Mouse (Mus musculus) right cerebral cortex, postnatal 25 days (tissue): ENCODE data around the gene Supv3l1.

Source experiments
- DNase-seq: peaks from one replicate; pipeline ENCODE4 v3.0.0; 2022

Gene Supv3l1

DNA sequence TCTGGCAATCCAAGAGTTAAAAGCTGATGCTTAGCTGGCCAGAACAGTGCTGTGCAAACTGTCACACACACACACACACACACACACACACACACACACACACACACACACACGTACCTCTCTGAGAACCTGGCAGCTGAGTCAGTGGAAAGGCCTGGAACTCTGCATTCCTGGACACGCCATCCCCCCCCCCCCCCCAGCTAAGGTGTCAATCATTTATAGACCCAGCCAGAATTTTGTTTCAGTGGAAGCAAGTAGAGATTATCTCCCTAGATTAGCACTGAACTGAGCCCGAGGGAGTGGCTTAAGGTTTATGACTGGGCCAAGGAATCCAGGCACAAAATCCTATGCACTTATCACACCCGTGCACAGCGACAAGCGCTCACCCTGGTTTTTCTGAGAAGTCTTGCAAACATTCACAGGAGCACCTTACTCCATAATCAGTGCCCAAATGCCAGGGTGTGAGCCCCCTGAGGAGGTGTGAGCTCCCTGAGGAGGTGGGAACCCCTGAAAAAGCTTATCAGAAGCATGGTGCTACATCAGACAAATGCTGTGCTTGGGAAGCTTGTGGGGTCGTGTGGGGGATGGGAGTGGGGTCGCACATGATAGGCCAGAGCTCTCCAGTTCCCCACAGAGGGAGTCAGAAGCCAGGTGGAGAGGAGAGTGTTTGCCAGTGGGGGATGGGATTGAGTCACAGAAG is 36.5 kb downstream of the Supv3l1 start:
- no peak for DNase-seq

DNA sequence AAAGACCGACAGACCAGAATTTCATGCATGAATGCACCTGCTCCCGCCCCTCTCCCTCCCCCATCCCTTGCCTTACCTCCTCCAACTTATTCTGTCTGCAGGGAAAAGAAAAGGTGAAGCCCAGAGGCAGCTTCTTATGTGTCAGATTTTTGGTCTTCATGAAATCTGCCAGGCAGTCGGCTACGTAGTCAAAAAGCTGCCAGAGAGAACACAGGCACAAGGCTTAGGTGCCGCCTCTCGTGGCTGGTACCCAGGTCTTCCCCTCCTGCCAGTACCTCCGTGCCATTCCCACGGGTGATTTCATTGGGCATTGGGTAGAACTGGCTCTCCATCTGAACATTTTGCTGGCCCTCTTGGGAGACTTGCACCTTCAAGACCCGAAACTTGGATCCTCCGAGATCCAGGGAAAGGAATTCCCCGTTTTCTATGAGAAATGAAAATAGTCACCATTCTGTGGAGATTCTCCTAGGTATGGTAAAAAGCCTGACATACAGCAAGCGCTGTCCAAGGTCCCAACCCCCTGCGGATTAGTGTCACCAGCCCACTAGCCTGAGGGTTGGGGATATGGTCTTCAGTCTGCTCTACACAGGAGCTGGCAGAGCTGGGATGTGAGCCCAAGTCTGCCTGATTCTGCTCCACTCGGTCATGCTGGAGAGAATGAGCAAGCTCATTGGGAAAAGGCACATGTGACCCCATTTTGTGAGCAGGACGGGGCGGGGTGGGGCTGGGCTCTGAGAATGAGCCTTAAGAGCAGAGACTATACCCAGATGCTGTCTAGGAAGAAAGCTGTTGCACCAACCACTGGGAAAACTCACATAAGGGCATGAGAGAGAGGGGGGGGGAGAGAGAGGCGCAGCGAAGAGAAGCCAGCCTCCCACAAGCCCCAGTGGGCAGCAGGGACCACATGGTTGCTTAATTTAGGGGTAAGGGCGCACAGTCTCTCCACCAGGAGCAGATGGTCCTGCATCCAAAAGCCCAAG is 37.8 kb downstream of the Supv3l1 start:
- no peak for DNase-seq

DNA sequence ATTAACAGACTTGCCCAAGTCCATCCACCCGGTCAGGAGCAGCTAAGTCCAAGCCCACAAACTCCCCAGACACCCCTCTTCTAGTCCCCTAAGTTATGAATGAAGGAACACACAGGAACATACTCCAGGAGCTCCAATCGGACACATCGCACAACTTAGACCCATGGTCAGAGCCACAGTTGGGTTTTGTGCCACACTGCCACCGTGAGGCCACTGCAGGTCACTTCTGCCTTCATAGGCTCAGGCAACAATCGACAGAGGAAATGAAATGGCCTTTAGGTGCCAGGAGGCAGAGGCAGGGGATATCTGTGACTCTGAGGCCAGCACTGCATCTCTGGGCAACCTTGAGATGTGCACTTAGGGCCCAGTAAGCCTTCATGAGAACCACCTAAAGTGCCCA is 38.6 kb downstream of the Supv3l1 start:
- DNase-seq = peak; percentile 64

DNA sequence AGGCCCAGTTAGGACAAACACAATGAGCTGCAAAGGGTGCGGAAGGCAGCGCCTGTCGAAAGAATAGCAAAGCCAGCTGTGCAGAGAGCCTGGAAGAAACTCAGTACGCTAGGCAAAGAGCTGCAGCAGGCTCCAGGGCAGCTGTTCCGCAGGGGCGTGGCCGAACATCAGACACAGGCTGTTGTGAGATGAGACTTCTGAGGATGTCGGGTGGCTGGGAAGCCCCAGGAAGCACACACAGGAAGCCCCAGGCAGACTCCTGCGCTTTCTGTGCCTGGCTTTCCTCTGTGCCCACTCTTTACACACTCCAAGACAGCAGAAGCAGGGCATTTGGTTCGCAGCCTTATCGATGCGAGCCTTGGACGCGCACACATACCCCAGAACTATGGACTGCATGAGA is 44.6 kb downstream of the Supv3l1 start:
- no peak for DNase-seq

DNA sequence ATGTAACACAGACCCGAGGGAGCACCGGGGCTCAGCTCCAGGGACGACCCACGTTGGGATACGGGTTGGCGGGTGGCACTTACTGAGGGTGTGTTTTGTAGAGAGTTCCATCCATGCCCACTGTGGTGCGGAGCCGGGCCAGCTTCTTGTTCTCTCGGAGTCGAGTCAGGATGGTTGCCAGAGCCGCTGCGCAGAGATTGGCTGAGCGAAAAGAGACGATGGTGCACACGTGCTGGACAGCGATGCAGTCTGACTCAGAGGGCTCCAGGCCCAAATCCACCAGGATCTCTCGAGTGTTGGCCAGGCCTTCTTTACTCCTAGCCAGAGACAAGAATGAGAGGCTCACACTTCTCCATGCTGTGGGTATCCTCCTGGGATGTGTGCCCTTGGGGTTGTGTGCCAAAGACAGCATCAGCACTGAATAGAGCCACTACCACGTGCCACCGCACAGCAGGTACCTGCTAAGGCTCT is 47.9 kb downstream of the Supv3l1 start:
- DNase-seq = peak; percentile 24

DNA sequence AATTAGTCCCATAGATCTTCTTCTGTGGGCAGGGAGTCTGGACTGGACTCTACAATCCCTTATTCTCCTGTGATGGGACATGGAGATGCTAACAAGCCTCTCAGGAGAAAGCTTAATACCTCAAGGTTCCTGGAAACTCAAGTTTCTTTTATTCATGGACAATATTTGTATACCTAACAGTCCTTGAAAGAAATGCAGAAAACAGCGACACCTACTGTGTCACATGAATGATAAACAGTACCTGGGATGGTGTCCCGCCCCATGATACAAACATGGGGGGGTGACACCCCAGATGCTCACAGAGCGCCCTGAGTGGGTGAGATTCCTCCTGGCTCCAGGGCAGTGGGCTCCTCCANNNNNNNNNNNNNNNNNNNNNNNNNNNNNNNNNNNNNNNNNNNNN is 66.5 kb downstream of the Supv3l1 start:
- DNase-seq = no peak

DNA sequence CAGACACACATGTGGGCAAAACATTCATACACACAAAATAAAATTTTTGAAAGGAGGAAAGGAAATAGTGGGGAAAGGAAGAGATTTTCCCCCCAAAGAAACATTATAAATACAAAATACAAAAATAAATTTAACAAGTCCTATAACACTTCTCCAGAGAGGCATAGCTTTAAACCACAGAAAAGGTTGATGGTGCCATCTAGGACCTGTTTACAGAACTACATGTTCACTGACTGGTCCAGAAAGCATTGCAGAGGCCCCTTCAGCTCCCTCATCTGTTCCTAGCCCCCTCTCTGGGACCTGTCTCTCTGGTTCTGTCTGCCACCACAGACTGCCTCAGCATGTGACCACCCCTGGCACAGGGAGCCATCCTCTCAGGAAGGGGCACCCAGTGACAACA is 68.6 kb downstream of the Supv3l1 start:
- DNase-seq = no peak

DNA sequence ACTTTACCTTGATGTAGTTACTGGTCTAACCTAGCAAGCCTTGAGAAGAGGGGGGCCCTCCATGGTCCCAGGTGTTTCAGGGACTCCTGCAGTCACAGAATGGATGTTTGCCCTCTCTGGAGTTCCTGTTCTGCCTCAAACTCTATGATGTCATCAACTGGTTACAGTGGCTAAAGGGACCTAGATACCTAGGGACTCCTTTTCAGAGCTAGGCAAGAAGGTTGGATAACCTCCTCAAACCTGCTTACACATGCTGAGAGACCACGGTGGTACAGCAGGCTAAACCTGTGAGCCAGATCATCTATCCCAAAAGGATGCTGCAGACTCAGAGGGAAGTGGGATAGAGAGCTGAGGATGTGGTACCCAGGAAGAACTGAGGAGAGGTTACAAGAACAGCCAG is 69.7 kb downstream of the Supv3l1 start, which contains the start of gene Hk1:
Gene Hk1, minus strand, starts transcription at position 101 of the 400 bp plus-strand sequence.
- no peak for DNase-seq
